Mouse (Mus musculus) lung, postnatal 0 days (tissue): ENCODE data around the gene Aldh3b1. TPM values are rescaled to one million over a fixed set of nuclear protein-coding genes. Genes with fewer than 3 reads are reported as not detected.

Experiments used
- ATAC-seq: fragments of 200-750 bp; cut with Nextera tagmentation; 2 replicates; pipeline ENCODE4 v1.8.0; 2017; ENCODE audit warnings: moderate library complexity
- DNase-seq: peaks from one replicate; pipeline ENCODE4 v3.0.0-alpha.2; 2016; ENCODE audit warnings: low spot score
- H3K27ac ChIP-seq: fragments of 300-500 bp; sonication (generic); 2 replicates; pipeline ENCODE4 v1.5.1; 2014; ENCODE audit warnings: antibody characterized with exemption, mild to moderate bottlenecking, low read length, mixed read lengths
- H3K27me3 ChIP-seq: fragments of 300-500 bp; sonication (generic); replicated peaks from 2 replicates; pipeline ENCODE4 v1.6.1; 2014; ENCODE audit warnings: low read length, mixed read lengths; ENCODE audit not compliant: insufficient read depth
- H3K36me3 ChIP-seq: fragments of 300-500 bp; sonication (generic); 2 replicates; pipeline ENCODE4 v1.6.1; 2014; ENCODE audit warnings: low read length, mixed read lengths; ENCODE audit not compliant: insufficient read depth
- H3K4me1 ChIP-seq: fragments of 300-500 bp; sonication (generic); 2 replicates; pipeline ENCODE4 v1.6.1; 2014; ENCODE audit warnings: antibody characterized with exemption, low read depth, low read length, mixed read lengths; ENCODE audit not compliant: insufficient read depth
- H3K4me2 ChIP-seq: fragments of 300-500 bp; sonication (generic); replicated peaks from 2 replicates; pipeline ENCODE4 v1.6.1; 2014; ENCODE audit warnings: low read depth, mild to moderate bottlenecking, low read length, moderate library complexity, mixed read lengths
- H3K4me3 ChIP-seq: fragments of 300-500 bp; sonication (generic); 2 replicates; pipeline ENCODE4 v1.5.1; 2014; ENCODE audit warnings: low read depth, low read length
- H3K9ac ChIP-seq: fragments of 300-500 bp; sonication (generic); replicated peaks from 2 replicates; pipeline ENCODE4 v1.6.1; 2014; ENCODE audit warnings: low read depth, mild to moderate bottlenecking
- H3K9me3 ChIP-seq: fragments of 300-500 bp; sonication (generic); 2 replicates; pipeline ENCODE4 v1.6.1; 2016; ENCODE audit warnings: low read length, mixed read lengths
- CTCF ChIP-seq: IDR thresholded peaks from 2 replicates; pipeline ENCODE4 v1.5.1; 2016; ENCODE audit warnings: antibody characterized with exemption, mild to moderate bottlenecking
- EP300 ChIP-seq: IDR thresholded peaks from 2 replicates; pipeline ENCODE4 v1.6.1; 2016; ENCODE audit warnings: antibody characterized with exemption, mild to moderate bottlenecking, control low read depth
- WGBS: fragments of 180-500 bp; shearing (Covaris S2); extraction: QIAGEN DNeasy Blood & Tissue Kit; methylation state at CpG from one replicate; pipeline ENCODE4 v1.1.7; 2014; 5-methylcytosine and 5-hydroxymethylcytosine counted together
- polyA plus RNA-seq: library from polyadenylated mRNA; unstranded; fragments of >200 nt; fragmentation: Nextera tagmentation; extraction: Ambion mirVana; gene quantifications from 2 replicates; pipeline ENCODE4 v1.2.1, GENCODE M21; 2015

Gene Aldh3b1
- polyA plus RNA-seq, 1 experiment from 2014 or later: 33.2 TPM

GRCm38 (mm10) chr19:3902966-3903365, 26.6 kb downstream of the Aldh3b1 start:
- Histone ChIP-seq H3K4me1 (peaks cover 15% of the 10 kb centered on the region), H3K27me3 (no peaks in the 10 kb centered on the region), H3K27ac (no peak overlapping the region), H3K4me3 (no peak overlapping the region), H3K9me3 (no peaks in the 10 kb centered on the region), H3K9ac (no peak overlapping the region), H3K4me2 (no peak overlapping the region), H3K36me3 (peaks cover 18% of the 10 kb centered on the region)
- ATAC-seq (no peak), DNase-seq (no peak)
- TF ChIP-seq EP300 (no peak), CTCF (no peak)
- WGBS: 81% methylated on average over 12 of the region's 12 CpGs

DNA sequence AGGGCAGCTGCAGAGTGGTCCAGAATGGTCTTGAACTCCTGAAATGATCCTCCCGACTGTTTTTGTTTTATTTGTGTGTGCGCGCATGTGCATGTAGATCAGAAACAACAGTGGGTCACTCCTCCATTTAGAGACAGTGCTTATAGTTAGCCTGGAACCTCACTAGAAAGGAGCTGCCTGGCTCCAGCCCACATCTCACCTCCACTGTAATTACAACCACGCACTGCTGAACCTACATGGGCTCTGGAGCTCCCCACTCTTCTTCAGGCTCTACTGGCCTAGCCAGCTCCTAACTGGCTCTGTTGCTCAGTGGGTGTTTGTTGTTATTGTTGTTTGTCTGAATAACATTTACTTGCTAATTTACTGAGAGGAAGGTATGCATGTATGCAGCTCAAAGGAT, 30.0 kb downstream of the Aldh3b1 start:
- Histone ChIP-seq H3K27me3 (no peaks in the 10 kb centered on the region), H3K36me3 (peaks cover 46% of the 10 kb centered on the region), H3K27ac (no peak overlapping the region), H3K9ac (no peak overlapping the region), H3K4me2 (no peak overlapping the region), H3K9me3 (no peaks in the 10 kb centered on the region), H3K4me1 (0 out of 2 replicates have a peak, but pooled peaks cover 3% of the 10 kb centered on the region), H3K4me3 (no peak overlapping the region)
- TF ChIP-seq CTCF: no peak
- TF ChIP-seq EP300: no peak
- 96% methylated on average over 4 of the region's 4 CpGs for WGBS
- ATAC-seq (no peak), DNase-seq (no peak)

- no peak for TF ChIP-seq CTCF
- no peak for TF ChIP-seq EP300
- Histone ChIP-seq H3K9ac (no peak overlapping the region), H3K4me1 (no peaks in the 10 kb centered on the region), H3K36me3 (peaks cover 53% of the 10 kb centered on the region), H3K4me3 (no peak overlapping the region), H3K27ac (no peak overlapping the region), H3K9me3 (no peaks in the 10 kb centered on the region), H3K27me3 (no peaks in the 10 kb centered on the region), H3K4me2 (no peak overlapping the region)
- 85% methylated on average over 7 of the region's 7 CpGs for WGBS
- ATAC-seq: no peak
- no peak for DNase-seq
Observed at GRCm38 (mm10) chr19:3898952-3899351, 30.7 kb downstream of the Aldh3b1 start.

DNA sequence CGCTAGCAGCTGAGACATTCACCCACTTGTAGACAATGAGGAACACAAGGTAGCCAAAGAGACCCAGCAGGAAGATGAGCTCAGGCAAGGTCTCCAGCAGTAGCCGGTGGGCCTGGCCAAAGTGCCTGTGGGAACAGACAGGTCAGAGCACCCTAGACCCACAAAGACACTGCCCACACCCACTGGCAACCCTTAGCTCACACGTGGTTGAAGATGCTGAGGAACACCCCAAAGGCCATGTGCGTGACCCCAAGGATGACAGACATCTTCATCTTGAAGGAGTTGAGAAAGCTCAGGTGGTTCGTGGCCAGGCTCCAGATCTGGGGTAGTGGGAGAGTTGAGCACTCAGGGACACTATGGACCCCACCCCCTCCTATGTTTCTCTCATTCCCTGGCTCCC, 32.1 kb downstream of the Aldh3b1 start:
- H3K36me3 ChIP-seq: peaks cover 61% of the 10 kb centered on the region
- ATAC-seq: no peak
- H3K4me2 ChIP-seq: no peak overlapping the region
- DNase-seq: no peak
- TF ChIP-seq CTCF (no peak), EP300 (no peak)
- no peak overlapping the region for H3K9ac ChIP-seq
- H3K27me3 ChIP-seq: no peaks in the 10 kb centered on the region
- H3K4me3 ChIP-seq: no peak overlapping the region
- no peaks in the 10 kb centered on the region for H3K9me3 ChIP-seq
- H3K27ac ChIP-seq: no peak overlapping the region
- 88% methylated on average over 5 of the region's 5 CpGs for WGBS
- no peaks in the 10 kb centered on the region for H3K4me1 ChIP-seq

DNA sequence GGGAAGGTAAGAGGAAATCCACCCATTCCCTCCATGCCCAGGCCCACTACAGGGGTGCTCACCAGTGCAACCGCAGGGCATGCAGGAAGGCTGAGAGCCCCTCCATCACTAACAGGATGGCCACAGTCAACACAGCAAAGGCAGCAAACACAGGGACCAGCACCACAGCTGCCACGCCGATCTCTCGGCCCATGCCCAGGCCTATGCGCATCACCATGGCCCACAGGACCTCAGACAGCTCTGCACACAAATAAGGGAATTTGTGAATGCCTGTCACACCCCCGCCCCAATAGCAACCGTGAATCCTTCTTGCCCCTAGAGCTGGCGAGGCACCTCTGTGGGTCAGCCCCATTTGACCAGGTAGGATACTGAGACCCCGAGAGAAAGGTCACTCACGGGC, 33.4 kb downstream of the Aldh3b1 start:
- Histone ChIP-seq H3K27me3 (no peaks in the 10 kb centered on the region), H3K4me2 (no peak overlapping the region), H3K36me3 (peaks cover 56% of the 10 kb centered on the region), H3K9ac (no peak overlapping the region), H3K27ac (no peak overlapping the region), H3K9me3 (no peaks in the 10 kb centered on the region), H3K4me1 (no peaks in the 10 kb centered on the region), H3K4me3 (no peak overlapping the region)
- DNase-seq (no peak), ATAC-seq (no peak)
- 92% methylated on average over 10 of the region's 10 CpGs for WGBS
- TF ChIP-seq CTCF (no peak), EP300 (no peak)

DNA sequence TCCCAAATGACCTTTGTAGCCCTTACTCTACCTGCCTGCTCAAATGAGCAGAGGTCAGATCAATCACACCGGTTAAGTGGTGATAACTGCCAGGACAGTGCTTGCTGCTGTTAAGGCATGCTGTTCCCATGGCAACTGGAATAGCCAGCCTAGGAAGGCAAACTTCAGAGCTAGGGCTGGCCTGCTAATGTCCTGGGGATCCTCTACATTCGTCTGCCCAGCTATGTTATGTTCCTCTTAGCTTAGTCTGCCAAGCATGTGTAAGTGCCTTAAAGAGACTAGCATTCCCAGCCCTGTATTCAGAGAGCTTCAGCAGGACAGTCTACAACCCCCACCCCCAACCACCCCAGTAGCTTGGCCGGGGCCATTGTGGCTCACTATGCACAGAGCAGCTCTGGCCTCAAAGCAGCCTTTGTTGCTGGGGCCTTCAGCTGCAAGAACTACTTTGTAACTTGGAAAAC, 34.4 kb downstream of the Aldh3b1 start:
- no peak overlapping the region for H3K4me2 ChIP-seq
- no peaks in the 10 kb centered on the region for H3K27me3 ChIP-seq
- peaks cover 63% of the 10 kb centered on the region for H3K36me3 ChIP-seq
- 32% methylated on average over 3 of the region's 3 CpGs for WGBS
- no peaks in the 10 kb centered on the region for H3K9me3 ChIP-seq
- H3K27ac ChIP-seq: no peak overlapping the region
- ATAC-seq (0 out of 2 replicates have a peak, but pooled peaks have one; percentile 5), DNase-seq (no peak)
- TF ChIP-seq EP300: no peak
- no peak for TF ChIP-seq CTCF
- no peak overlapping the region for H3K4me3 ChIP-seq
- no peaks in the 10 kb centered on the region for H3K4me1 ChIP-seq
- no peak overlapping the region for H3K9ac ChIP-seq

DNA sequence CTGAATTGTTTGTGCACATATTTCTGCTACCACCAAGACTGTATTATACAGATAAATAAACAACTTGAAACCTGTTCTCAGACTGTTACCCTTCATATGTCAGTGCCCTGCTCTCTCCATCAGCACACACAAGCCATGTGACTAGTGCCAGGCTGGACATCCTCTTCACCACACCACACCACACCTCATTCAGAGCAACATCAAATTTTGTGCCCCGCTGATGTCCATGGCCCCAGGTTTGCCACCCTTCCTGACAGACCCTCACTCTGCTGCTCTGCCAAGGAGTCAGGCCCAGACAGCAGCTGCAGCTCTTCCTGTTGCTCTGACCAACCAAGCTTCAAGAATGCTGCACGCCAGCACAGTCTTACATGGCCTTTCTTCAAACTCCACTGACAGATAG, 35.3 kb downstream of the Aldh3b1 start:
- Histone ChIP-seq H3K9ac (no peak overlapping the region), H3K4me1 (no peaks in the 10 kb centered on the region), H3K4me2 (no peak overlapping the region), H3K36me3 (peaks cover 68% of the 10 kb centered on the region), H3K27ac (no peak overlapping the region), H3K4me3 (no peak overlapping the region), H3K9me3 (no peaks in the 10 kb centered on the region), H3K27me3 (no peaks in the 10 kb centered on the region)
- DNase-seq: no peak
- 84% methylated on average over 2 of the region's 2 CpGs for WGBS
- TF ChIP-seq EP300 (no peak), CTCF (no peak)
- ATAC-seq: no peak
